8 mouse cellular contexts compared by ENCODE assay signal in genomic region chr2:93187323-93187996, GRCm38 (mm10). TPM values are rescaled to one million over a fixed set of nuclear protein-coding genes. Genes with fewer than 3 reads are reported as not detected.
DNase-seq lines count a peak whose midpoint lies in the region; ATAC-seq lines count a peak whose summit lies in the region.

TSS of gene Trp53i11 (plus strand) at chr2:93187548.

- WGBS in hindbrain, embryonic 13.5 days = under 1% methylated on average over 58 of the region's 69 CpGs

- DNase-seq in R1 (ENCODE audit: low read depth, low spot score) = peak; percentile 72
- peak; percentile 87 to 91 for DNase-seq in cerebellum, postnatal 25 days
- peak; percentile 76 for DNase-seq in gastrocnemius, adult 18-20 months (ENCODE audit: low spot score)
- peak; percentile 62 to 73 for DNase-seq in layer of hippocampus, postnatal 25 days (ENCODE audit: extremely low spot score in 1 of 2, low spot score in 1 of 2)
- peak; percentile 91 for DNase-seq in lung, postnatal 25 days (ENCODE audit: low spot score)
- DNase-seq in ovary, postnatal 36 days (ENCODE audit: low spot score) = peak; percentile 93
- DNase-seq in thymus, postnatal 25 days = peak; percentile 99

- H3K4me3 ChIP-seq in hindbrain, embryonic 13.5 days = peak within 1 kb of the TSS; percentile 93

- peak within 1 kb of the TSS; percentile 97 for H3K27ac ChIP-seq in hindbrain, embryonic 13.5 days

- ATAC-seq in hindbrain, embryonic 13.5 days (ENCODE audit: low FRiP score) = peak; percentile 80

- no peaks in the 10 kb centered on the region for H3K9me3 ChIP-seq in hindbrain, embryonic 13.5 days

- no peaks in the 10 kb centered on the region for H3K36me3 ChIP-seq in hindbrain, embryonic 13.5 days

- H3K4me2 ChIP-seq in hindbrain, embryonic 13.5 days = peak within 1 kb of the TSS; percentile 83

- peaks cover 3% of the 10 kb centered on the region; the same call in 1 of the 2 replicates for H3K27me3 ChIP-seq in hindbrain, embryonic 13.5 days

- peak within 1 kb of the TSS; percentile 99 for H3K9ac ChIP-seq in hindbrain, embryonic 13.5 days

- H3K4me1 ChIP-seq in hindbrain, embryonic 13.5 days (replicated peaks) = peaks cover 54% of the 10 kb centered on the region

RNA-seq across cellular contexts. Expression of gene Trp53i11, which starts in this region (rescaled TPM):
- total RNA-seq in gastrocnemius, adult 18-20 months (2021) = 1 to 10 TPM; 3.9 to 4.5 TPM
- polyA plus RNA-seq in hindbrain, embryonic 13.5 days (2015; fragmentation: Nextera tagmentation; extraction: Ambion mirVana) = 109 and 110 TPM in 2 replicates
- total RNA-seq in layer of hippocampus, postnatal 25 days (2021) = 10 to 100 TPM; 73.9 to 75.7 TPM

Comparison
In these comparisons a context has a peak if more than half of its experiments do, and no peak if none do; other contexts are left out.
1. Peak in every context shown above with its lines: DNase-seq, ATAC-seq, H3K4me3 ChIP-seq and H3K27ac ChIP-seq.
2. RNA of gene Trp53i11 (total RNA-seq): 73.9 to 75.7 TPM in layer of hippocampus, postnatal 25 days; 3.9 to 4.5 TPM in gastrocnemius, adult 18-20 months; every median in the first group is over 10 times any median in the second.